Mouse (Mus musculus): Measurements from ENCODE around the gene Sfxn5. TPM values are rescaled to one million over a fixed set of nuclear protein-coding genes. Genes with fewer than 3 reads are reported as not detected.

Gene Sfxn5
- polyA plus RNA-seq, 1 experiment from 2014 or later: 22.7 TPM

DNA sequence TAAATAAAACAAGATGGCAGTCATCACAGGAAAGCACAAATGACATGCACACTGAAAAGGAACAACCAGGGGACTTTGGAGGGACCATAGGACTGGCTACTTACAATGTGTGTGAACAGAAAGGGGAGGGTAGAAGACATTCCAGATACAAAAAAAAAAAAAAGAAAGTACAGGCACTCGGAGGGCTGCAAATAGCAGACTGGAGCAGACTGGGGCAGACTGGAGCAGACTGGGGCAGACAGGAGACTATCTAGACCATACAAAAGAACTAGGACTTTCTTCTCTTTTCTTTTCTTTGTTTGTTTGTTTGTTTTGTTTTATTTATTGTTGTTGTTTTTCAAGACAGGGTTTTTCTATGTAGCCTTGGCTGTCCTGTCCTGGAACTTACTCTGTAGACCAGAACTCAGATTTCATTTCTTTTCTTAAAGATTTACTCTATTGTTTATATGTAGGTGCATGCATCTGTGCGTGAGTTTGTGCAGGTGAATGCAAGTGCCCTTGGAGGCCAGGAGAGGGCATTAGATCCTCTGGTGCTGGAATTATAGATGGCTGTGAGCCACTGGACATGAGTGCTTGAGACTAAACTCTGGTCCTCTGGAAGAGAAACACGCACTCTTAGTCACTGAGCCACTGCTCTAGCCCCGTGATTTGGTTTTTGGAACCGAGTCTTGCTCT is 30.1 kb upstream of the Sfxn5 start:
- WGBS: 92% methylated on average over 5 of the region's 5 CpGs
- H3K9ac ChIP-seq: no peak overlapping the region

GRCm38 (mm10) chr6:85362610-85363009 is 29.4 kb upstream of the Sfxn5 start:
- H3K9me3 ChIP-seq (replicated peaks): no peaks in the 10 kb centered on the region
- WGBS: 91% methylated on average over 5 of the region's 5 CpGs
- no peak overlapping the region for H3K4me2 ChIP-seq
- H3K27me3 ChIP-seq: no peaks in the 10 kb centered on the region
- ATAC-seq: no peak
- peaks cover 6% of the 10 kb centered on the region for H3K4me1 ChIP-seq
- H3K4me3 ChIP-seq: no peak overlapping the region
- 0 out of 2 replicates have a peak, but pooled peaks cover 2% of the 10 kb centered on the region for H3K36me3 ChIP-seq (ENCODE audit: poor library complexity, severe bottlenecking)
- H3K9ac ChIP-seq: no peak overlapping the region
- no peak overlapping the region for H3K27ac ChIP-seq

More for the DNA sequence above, 30.1 kb upstream of the Sfxn5 start:
- Histone ChIP-seq H3K4me3 (no peak overlapping the region), H3K27me3 (no peaks in the 10 kb centered on the region), H3K9me3 (replicated peaks) (no peaks in the 10 kb centered on the region), H3K4me1 (peaks cover 6% of the 10 kb centered on the region), H3K27ac (no peak overlapping the region; the same call in 1 of the 2 replicates), H3K36me3 (ENCODE audit: poor library complexity, severe bottlenecking) (0 out of 2 replicates have a peak, but pooled peaks cover 2% of the 10 kb centered on the region), H3K4me2 (no peak overlapping the region)
- no peak for ATAC-seq

- no peaks in the 10 kb centered on the region for H3K4me1 ChIP-seq
- no peak overlapping the region for H3K27ac ChIP-seq
- H3K36me3 ChIP-seq (ENCODE audit: poor library complexity, severe bottlenecking): 0 out of 2 replicates have a peak, but pooled peaks cover 2% of the 10 kb centered on the region
- WGBS: 85% methylated on average over 5 of the region's 5 CpGs
- no peaks in the 10 kb centered on the region for H3K27me3 ChIP-seq
- H3K9me3 ChIP-seq (replicated peaks): no peaks in the 10 kb centered on the region
- H3K9ac ChIP-seq: no peak overlapping the region
- no peak overlapping the region for H3K4me3 ChIP-seq
- no peak overlapping the region for H3K4me2 ChIP-seq
- no peak for ATAC-seq
These were observed 27.1 kb upstream of the Sfxn5 start for GRCm38 (mm10) chr6:85360311-85360710.

- 86% methylated on average over 1 of the region's 1 CpGs for WGBS
These were observed 25.7 kb upstream of the Sfxn5 start for GRCm38 (mm10) chr6:85358877-85359276.

GRCm38 (mm10) chr6:85356682-85357465 is 23.7 kb upstream of the Sfxn5 start:
- Histone ChIP-seq H3K9ac (no peak overlapping the region), H3K36me3 (ENCODE audit: poor library complexity, severe bottlenecking) (no peaks in the 10 kb centered on the region), H3K4me1 (no peaks in the 10 kb centered on the region), H3K27ac (no peak overlapping the region), H3K4me3 (no peak overlapping the region), H3K4me2 (no peak overlapping the region), H3K27me3 (no peaks in the 10 kb centered on the region), H3K9me3 (replicated peaks) (no peaks in the 10 kb centered on the region)
- WGBS: 57% methylated on average over 4 of the region's 4 CpGs
- ATAC-seq: no peak

More at GRCm38 (mm10) chr6:85358877-85359276, 25.7 kb upstream of the Sfxn5 start:
- Histone ChIP-seq H3K27me3 (no peaks in the 10 kb centered on the region), H3K9me3 (replicated peaks) (no peaks in the 10 kb centered on the region), H3K36me3 (ENCODE audit: poor library complexity, severe bottlenecking) (no peaks in the 10 kb centered on the region), H3K27ac (no peak overlapping the region), H3K9ac (no peak overlapping the region), H3K4me3 (no peak overlapping the region), H3K4me2 (no peak overlapping the region), H3K4me1 (no peaks in the 10 kb centered on the region)
- no peak for ATAC-seq

- no peaks in the 10 kb centered on the region for H3K27me3 ChIP-seq
- H3K9me3 ChIP-seq (replicated peaks): no peaks in the 10 kb centered on the region
- no peak overlapping the region for H3K27ac ChIP-seq
- H3K4me2 ChIP-seq: no peak overlapping the region
- WGBS: 93% methylated on average over 2 of the region's 2 CpGs
- no peak overlapping the region for H3K4me3 ChIP-seq
- no peaks in the 10 kb centered on the region for H3K4me1 ChIP-seq
- no peaks in the 10 kb centered on the region for H3K36me3 ChIP-seq (ENCODE audit: poor library complexity, severe bottlenecking)
- H3K9ac ChIP-seq: no peak overlapping the region
- ATAC-seq: no peak
These were observed 22.5 kb upstream of the Sfxn5 start for GRCm38 (mm10) chr6:85355753-85356152.

DNA sequence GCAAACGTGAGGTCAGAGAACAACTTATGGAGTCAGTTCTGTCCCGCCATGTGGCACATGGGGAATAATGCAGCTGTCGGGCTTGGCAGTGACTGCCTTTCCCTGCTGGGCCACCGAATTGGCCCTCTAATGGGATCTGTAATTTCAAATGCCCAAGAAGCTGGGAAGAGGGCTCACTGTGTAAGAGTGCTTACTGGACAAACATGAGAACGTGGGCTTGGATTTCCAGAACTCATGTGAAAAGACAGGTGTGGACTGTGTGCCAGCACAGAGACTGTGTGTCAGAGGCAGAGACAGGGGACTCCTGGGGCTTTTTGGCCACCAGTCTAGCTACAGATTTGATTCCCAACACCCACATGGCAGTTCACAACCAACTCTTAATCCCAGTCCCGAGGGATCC is 21.5 kb upstream of the Sfxn5 start:
- Histone ChIP-seq H3K27ac (no peak overlapping the region), H3K4me2 (no peak overlapping the region), H3K4me1 (no peaks in the 10 kb centered on the region), H3K4me3 (no peak overlapping the region), H3K27me3 (no peaks in the 10 kb centered on the region), H3K9ac (no peak overlapping the region), H3K9me3 (replicated peaks) (no peaks in the 10 kb centered on the region), H3K36me3 (ENCODE audit: poor library complexity, severe bottlenecking) (no peaks in the 10 kb centered on the region)
- WGBS: 64% methylated on average over 6 of the region's 6 CpGs
- no peak for ATAC-seq

DNA sequence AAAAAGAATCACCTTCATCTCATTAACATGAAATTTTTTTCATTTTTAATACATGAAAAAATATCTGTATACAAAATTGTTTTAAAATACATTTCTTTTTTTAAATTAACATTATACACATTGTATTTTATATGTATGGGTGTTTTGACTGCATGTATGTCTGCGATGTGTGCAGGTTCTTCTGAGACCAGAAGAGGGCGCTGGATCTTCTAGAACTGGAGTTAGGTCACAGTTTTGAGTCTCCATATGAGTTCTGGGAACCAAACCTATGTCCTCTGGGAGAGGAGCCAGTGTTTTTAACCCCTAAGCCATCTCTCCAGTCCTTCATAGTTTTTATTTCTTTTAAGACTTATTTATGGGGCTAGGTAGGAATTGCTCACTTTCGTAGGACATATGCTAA is 20.5 kb upstream of the Sfxn5 start:
- Histone ChIP-seq H3K27me3 (no peaks in the 10 kb centered on the region), H3K27ac (no peak overlapping the region), H3K4me2 (no peak overlapping the region), H3K9ac (no peak overlapping the region), H3K4me3 (no peak overlapping the region), H3K9me3 (replicated peaks) (no peaks in the 10 kb centered on the region), H3K4me1 (no peaks in the 10 kb centered on the region), H3K36me3 (ENCODE audit: poor library complexity, severe bottlenecking) (no peaks in the 10 kb centered on the region)
- 63% methylated on average over 3 of the region's 3 CpGs for WGBS
- no peak for ATAC-seq

- WGBS: 94% methylated on average over 1 of the region's 1 CpGs
These were observed 16.9 kb upstream of the Sfxn5 start for GRCm38 (mm10) chr6:85350157-85350556.

DNA sequence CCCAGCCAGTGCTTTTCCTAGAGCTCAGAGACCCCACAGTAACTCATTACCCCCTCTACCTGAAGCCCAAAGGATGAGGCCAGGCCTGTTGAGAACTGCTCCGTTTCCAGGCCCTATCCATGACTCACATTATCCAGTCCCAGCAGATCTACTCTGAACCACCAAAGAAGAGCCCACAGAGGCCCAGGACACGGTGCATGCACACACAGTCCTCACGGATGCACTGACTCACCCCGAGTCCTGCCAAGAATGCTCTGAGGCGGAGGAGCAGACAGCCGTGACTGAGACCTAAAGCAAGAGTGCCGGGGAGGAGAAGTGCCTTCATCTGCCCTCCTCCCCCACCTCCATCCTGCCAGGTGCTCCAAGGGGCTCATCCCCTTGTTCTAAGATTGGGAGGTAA is 16.0 kb upstream of the Sfxn5 start:
- 75% methylated on average over 7 of the region's 7 CpGs for WGBS
- no peak overlapping the region for H3K27ac ChIP-seq
- no peak overlapping the region for H3K4me2 ChIP-seq
- no peaks in the 10 kb centered on the region for H3K27me3 ChIP-seq
- no peaks in the 10 kb centered on the region for H3K9me3 ChIP-seq (replicated peaks)
- H3K4me1 ChIP-seq: no peaks in the 10 kb centered on the region
- no peak overlapping the region for H3K4me3 ChIP-seq
- peaks cover 15% of the 10 kb centered on the region; the same call in 1 of the 2 replicates for H3K36me3 ChIP-seq (ENCODE audit: poor library complexity, severe bottlenecking)
- H3K9ac ChIP-seq: no peak overlapping the region
- no peak for ATAC-seq

More at GRCm38 (mm10) chr6:85350157-85350556, 16.9 kb upstream of the Sfxn5 start:
- no peak overlapping the region for H3K9ac ChIP-seq
- H3K4me3 ChIP-seq: no peak overlapping the region
- H3K9me3 ChIP-seq (replicated peaks): no peaks in the 10 kb centered on the region
- peaks cover 15% of the 10 kb centered on the region; the same call in 1 of the 2 replicates for H3K36me3 ChIP-seq (ENCODE audit: poor library complexity, severe bottlenecking)
- no peaks in the 10 kb centered on the region for H3K27me3 ChIP-seq
- no peaks in the 10 kb centered on the region for H3K4me1 ChIP-seq
- H3K27ac ChIP-seq: no peak overlapping the region
- ATAC-seq: no peak
- H3K4me2 ChIP-seq: no peak overlapping the region

DNA sequence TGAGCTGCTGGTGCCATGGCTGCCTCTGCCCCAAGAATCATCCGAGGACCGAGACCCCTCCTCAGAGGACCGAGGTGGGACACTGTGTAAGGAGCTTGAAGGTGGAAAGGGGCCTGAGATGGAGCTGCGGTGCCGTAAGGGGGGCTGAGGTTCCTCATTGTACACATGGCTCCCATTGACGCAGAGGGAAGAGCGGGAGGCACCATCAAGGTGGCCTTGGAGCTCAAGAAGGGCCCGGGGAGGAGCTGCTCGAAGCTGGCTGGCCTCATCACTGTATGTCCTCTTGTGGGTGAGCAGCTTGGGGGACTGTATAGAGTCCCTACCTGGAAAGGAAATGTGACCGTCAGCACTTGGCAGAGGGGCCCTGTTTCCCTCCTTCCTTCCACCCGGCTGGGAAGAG is 14.9 kb upstream of the Sfxn5 start:
- WGBS: 88% methylated on average over 11 of the region's 11 CpGs
- no peaks in the 10 kb centered on the region for H3K9me3 ChIP-seq (replicated peaks)
- no peaks in the 10 kb centered on the region for H3K4me1 ChIP-seq
- no peak overlapping the region for H3K27ac ChIP-seq
- peaks cover 15% of the 10 kb centered on the region; the same call in 1 of the 2 replicates for H3K36me3 ChIP-seq (ENCODE audit: poor library complexity, severe bottlenecking)
- H3K9ac ChIP-seq: no peak overlapping the region
- H3K4me3 ChIP-seq: no peak overlapping the region
- no peaks in the 10 kb centered on the region for H3K27me3 ChIP-seq
- no peak for ATAC-seq
- no peak overlapping the region for H3K4me2 ChIP-seq

DNA sequence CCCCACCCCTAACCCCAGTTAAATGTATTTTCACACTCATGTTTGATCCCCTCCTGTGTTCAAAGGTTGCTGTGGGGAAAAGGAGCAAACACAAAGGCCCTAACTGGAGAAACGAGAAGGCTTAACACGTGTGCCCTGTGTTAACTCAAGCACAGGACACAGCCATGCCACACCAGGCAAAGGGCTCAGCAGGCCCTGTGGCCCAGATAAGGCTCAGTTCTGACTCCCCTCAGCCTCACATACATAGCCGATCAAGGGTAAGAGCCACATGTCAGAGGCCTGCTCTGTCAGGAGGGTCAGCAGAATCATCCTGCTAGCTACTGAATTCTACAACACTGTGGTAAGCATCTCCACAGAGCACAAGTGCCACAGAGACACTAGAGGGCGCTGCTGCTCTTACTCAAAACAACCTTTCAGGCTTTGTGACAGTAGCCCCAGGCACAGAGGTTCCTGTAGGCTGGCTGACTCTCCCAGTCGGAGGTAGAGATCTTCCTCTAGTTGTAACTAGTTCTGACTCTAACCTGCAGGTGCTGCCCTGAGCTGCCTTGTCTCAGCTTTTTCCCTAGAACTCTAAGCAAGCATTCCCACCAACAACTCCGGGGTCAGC is 12.9 kb upstream of the Sfxn5 start:
- H3K27me3 ChIP-seq: 0 out of 2 replicates have a peak, but pooled peaks cover 2% of the 10 kb centered on the region
- H3K4me2 ChIP-seq: no peak overlapping the region
- 38% methylated on average over 6 of the region's 6 CpGs for WGBS
- H3K36me3 ChIP-seq (ENCODE audit: poor library complexity, severe bottlenecking): peaks cover 15% of the 10 kb centered on the region; the same call in 1 of the 2 replicates
- no peak overlapping the region for H3K4me3 ChIP-seq
- H3K4me1 ChIP-seq: no peaks in the 10 kb centered on the region
- no peak overlapping the region for H3K9ac ChIP-seq
- H3K9me3 ChIP-seq (replicated peaks): no peaks in the 10 kb centered on the region
- H3K27ac ChIP-seq: no peak overlapping the region
- peak; percentile 83 for ATAC-seq
